In the genomic region with DNA sequence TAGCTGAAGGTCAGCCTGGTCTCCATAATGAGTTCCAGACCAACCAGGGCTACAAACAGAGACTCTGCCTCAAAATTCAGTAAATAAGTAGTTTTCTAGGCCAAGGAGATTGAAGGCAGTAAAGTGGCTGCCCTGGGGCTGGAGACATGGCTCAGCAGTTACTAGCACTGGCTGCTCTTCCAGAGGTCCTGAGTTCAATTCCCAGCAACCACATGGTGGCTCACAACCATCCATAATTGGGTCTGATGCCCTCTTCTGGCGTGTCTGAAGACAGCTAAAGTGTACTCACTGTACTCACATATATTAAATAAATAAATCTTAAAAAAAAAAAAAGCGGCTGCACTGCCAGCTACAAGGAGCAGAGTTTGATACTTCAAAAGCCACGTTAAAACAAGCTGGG, we compare ENCODE assay signal across 21 mouse cellular contexts. TPM values are rescaled to one million over a fixed set of nuclear protein-coding genes. Genes with fewer than 3 reads are reported as not detected.
DNase-seq lines count a peak whose midpoint lies in the region; ATAC-seq and TF ChIP-seq lines count a peak whose summit lies in the region.
"Had no signal": no experiment of that assay in that cellular context is flagged by ENCODE, and none has a peak within 500 bp of the region (broad histone marks: within the 10 kb centered on the region; RNA-seq: fewer than 3 reads in every experiment).

No protein-coding gene starts in this region.

- H3K27ac ChIP-seq in hindbrain, embryonic 10.5 days, result no peak overlapping the region
- no peak overlapping the region for H3K27ac ChIP-seq in hindbrain, embryonic 14.5 days
- no peak overlapping the region for H3K27ac ChIP-seq in midbrain, postnatal 0 days (ENCODE audit: low read depth, low read length)
- H3K27ac ChIP-seq in midbrain, embryonic 16.5 days (ENCODE audit: low read length), result no peak overlapping the region
- H3K27ac ChIP-seq in embryonic fibroblast, embryonic 13.5 days (ENCODE audit: insufficient read depth, low read length), result no peak overlapping the region
- H3K27ac ChIP-seq: embryonic facial prominence, embryonic 13.5 days; forebrain, embryonic 12.5 days; hindbrain, postnatal 0 days had no signal

- no peak overlapping the region for H3K4me2 ChIP-seq in hindbrain, embryonic 14.5 days (replicated peaks)
- no peak overlapping the region for H3K4me2 ChIP-seq in midbrain, postnatal 0 days (ENCODE audit: low read depth, low read length, poor library complexity, severe bottlenecking)
- H3K4me2 ChIP-seq in midbrain, embryonic 16.5 days (ENCODE audit: low read length), result no peak overlapping the region

- TF ChIP-seq CTCF in midbrain, postnatal 0 days (IDR thresholded peaks at IDR 0.05), result 0 out of 2 replicates have a peak, but pooled peaks have one; percentile 5
- TF ChIP-seq CTCF in embryonic fibroblast, embryonic 13.5 days (IDR thresholded peaks at IDR 0.05; ENCODE audit: borderline replicate concordance, insufficient read depth, low read length), result no peak
- TF ChIP-seq CTCF in lung, adult 2 months (IDR thresholded peaks at IDR 0.05; ENCODE audit: insufficient read depth, low read length), result no peak

- ATAC-seq in hindbrain, embryonic 14.5 days (ENCODE audit: low FRiP score), result no peak
- ATAC-seq in midbrain, postnatal 0 days (ENCODE audit: low FRiP score), result no peak
- ATAC-seq in midbrain, embryonic 16.5 days, result no peak
- ATAC-seq: hindbrain, postnatal 0 days had no signal

- H3K4me3 ChIP-seq in hindbrain, embryonic 10.5 days, result 0 out of 2 replicates have a peak overlapping the region, but pooled peaks have one; percentile 98
- H3K4me3 ChIP-seq in hindbrain, embryonic 14.5 days (replicated peaks; ENCODE audit: low read length), result no peak overlapping the region
- no peak overlapping the region for H3K4me3 ChIP-seq in midbrain, postnatal 0 days (ENCODE audit: low read depth, low read length)
- H3K4me3 ChIP-seq in midbrain, embryonic 16.5 days (ENCODE audit: low read depth, low read length), result no peak overlapping the region
- H3K4me3 ChIP-seq in embryonic fibroblast, embryonic 13.5 days (ENCODE audit: insufficient read depth, low read length), result peak overlapping the region; percentile 4; the same call in 1 of the 2 replicates
- H3K4me3 ChIP-seq in lung, adult 2 months (replicated peaks; ENCODE audit: extremely low read depth, low read depth, low read length), result no peak overlapping the region

- TF ChIP-seq POLR2A in embryonic fibroblast, embryonic 13.5 days (IDR thresholded peaks at IDR 0.05; ENCODE audit: low read depth, low read length), result no peak
- no peak for TF ChIP-seq POLR2A in lung, adult 2 months (IDR thresholded peaks at IDR 0.05; ENCODE audit: borderline replicate concordance, extremely low read depth, low read depth, low read length)

- WGBS in hindbrain, embryonic 10.5 days, result 88% methylated on average over 3 of the region's 3 CpGs
- 87% methylated on average over 3 of the region's 3 CpGs for WGBS in hindbrain, embryonic 14.5 days
- 88% methylated on average over 3 of the region's 3 CpGs for WGBS in midbrain, postnatal 0 days
- WGBS in midbrain, embryonic 16.5 days, result 81% methylated on average over 3 of the region's 3 CpGs
- 57% methylated on average over 3 of the region's 3 CpGs for WGBS in lung, adult 2 months

- peaks cover 53% of the 10 kb centered on the region for H3K36me3 ChIP-seq in hindbrain, embryonic 10.5 days
- peaks cover 43% of the 10 kb centered on the region for H3K36me3 ChIP-seq in hindbrain, embryonic 14.5 days (replicated peaks; ENCODE audit: control insufficient read depth, insufficient read depth)
- H3K36me3 ChIP-seq in midbrain, postnatal 0 days (ENCODE audit: insufficient read depth, low read length), result peaks cover 26% of the 10 kb centered on the region
- peaks cover 19% of the 10 kb centered on the region for H3K36me3 ChIP-seq in midbrain, embryonic 16.5 days (ENCODE audit: control insufficient read depth, insufficient read depth, low read length)

- peaks cover 13% of the 10 kb centered on the region for H3K4me1 ChIP-seq in hindbrain, embryonic 10.5 days (replicated peaks)
- H3K4me1 ChIP-seq in hindbrain, embryonic 14.5 days (replicated peaks; ENCODE audit: control insufficient read depth, insufficient read depth, low read length), result peaks cover 11% of the 10 kb centered on the region
- H3K4me1 ChIP-seq in midbrain, postnatal 0 days (ENCODE audit: insufficient read depth, low read length), result no peaks in the 10 kb centered on the region
- peaks cover 9% of the 10 kb centered on the region for H3K4me1 ChIP-seq in midbrain, embryonic 16.5 days (ENCODE audit: control insufficient read depth, insufficient read depth, low read length)
- no peaks in the 10 kb centered on the region; the same call in 1 of the 2 replicates for H3K4me1 ChIP-seq in embryonic fibroblast, embryonic 13.5 days (ENCODE audit: control insufficient read depth, insufficient read depth, low read length)
- H3K4me1 ChIP-seq in lung, adult 2 months (ENCODE audit: control insufficient read depth, insufficient read depth, low read length), result peaks cover 8% of the 10 kb centered on the region

- H3K9ac ChIP-seq in hindbrain, embryonic 14.5 days, result no peak overlapping the region
- H3K9ac ChIP-seq in midbrain, postnatal 0 days (replicated peaks; ENCODE audit: low read length, poor library complexity, severe bottlenecking), result no peak overlapping the region
- no peak overlapping the region for H3K9ac ChIP-seq in midbrain, embryonic 16.5 days (ENCODE audit: low read depth, low read length)
- H3K9ac ChIP-seq: embryonic facial prominence, embryonic 13.5 days; forebrain, embryonic 12.5 days had no signal

- DNase-seq in hindbrain, embryonic 10.5 days (ENCODE audit: low spot score), result no peak
- DNase-seq in hindbrain, embryonic 14.5 days (ENCODE audit: low spot score), result no peak
- no peak for DNase-seq in midbrain, postnatal 0 days (ENCODE audit: low spot score)
- no peak for DNase-seq in lung, adult 2 months
- no peak for DNase-seq in cerebellum, postnatal 14 days
- DNase-seq in cerebellum, adult 11-12 months, result no peak
- DNase-seq: adrenal gland, adult 8-10 months; cerebellum, adult 11 months; gastrocnemius, postnatal 36 days; heart, postnatal 10 days; kidney, adult 2 months; kidney, postnatal 4 days; lung, embryonic 14.5 days; lung, postnatal 4 days; right cerebral cortex, adult 18-20 months; thymus, postnatal 4 days had no signal

- H3K9me3 ChIP-seq in hindbrain, embryonic 10.5 days, result no peaks in the 10 kb centered on the region; the same call in 1 of the 2 replicates
- H3K9me3 ChIP-seq in hindbrain, embryonic 14.5 days (ENCODE audit: control insufficient read depth, low read length), result no peaks in the 10 kb centered on the region
- no peaks in the 10 kb centered on the region for H3K9me3 ChIP-seq in midbrain, postnatal 0 days (ENCODE audit: low read length)
- H3K9me3 ChIP-seq in midbrain, embryonic 16.5 days (replicated peaks; ENCODE audit: control insufficient read depth, low read length, poor library complexity, severe bottlenecking), result no peaks in the 10 kb centered on the region
- H3K9me3 ChIP-seq: embryonic facial prominence, embryonic 13.5 days; forebrain, embryonic 12.5 days had no signal

- no peaks in the 10 kb centered on the region for H3K27me3 ChIP-seq in hindbrain, embryonic 10.5 days (ENCODE audit: insufficient read depth, poor library complexity, severe bottlenecking)
- no peaks in the 10 kb centered on the region for H3K27me3 ChIP-seq in hindbrain, embryonic 14.5 days (ENCODE audit: control insufficient read depth, insufficient read depth, low read length)
- no peaks in the 10 kb centered on the region for H3K27me3 ChIP-seq in midbrain, postnatal 0 days (ENCODE audit: insufficient read depth, low read length)
- H3K27me3 ChIP-seq in midbrain, embryonic 16.5 days (ENCODE audit: control insufficient read depth, insufficient read depth, low read depth, low read length), result no peaks in the 10 kb centered on the region
- H3K27me3 ChIP-seq: embryonic facial prominence, embryonic 13.5 days; forebrain, embryonic 12.5 days had no signal

RNA-seq across cellular contexts. Expression of a gene that starts 3.4 kb away (rescaled TPM):
- polyA plus RNA-seq in hindbrain, embryonic 10.5 days (2016; fragmentation: Nextera tagmentation; extraction: Ambion mirVana), result 239 and 277 TPM in 2 replicates
- 164 and 177 TPM in 2 replicates for polyA plus RNA-seq in hindbrain, embryonic 14.5 days (2014; fragmentation: Nextera tagmentation; extraction: Ambion mirVana)
- 142 and 145 TPM in 2 replicates for total RNA-seq in midbrain, postnatal 0 days (2014; rRNA removed)
- 119 and 120 TPM in 2 replicates for polyA plus RNA-seq in midbrain, postnatal 0 days (2015; fragmentation: Nextera tagmentation; extraction: Ambion mirVana)
- polyA plus RNA-seq in midbrain, embryonic 16.5 days (2015; fragmentation: Nextera tagmentation; extraction: Ambion mirVana), result 163 and 172 TPM in 2 replicates
- polyA plus RNA-seq in embryonic fibroblast, embryonic 13.5 days (2011; ENCODE audit: insufficient read length, low read depth, missing spikeins), result 108 and 123 TPM in 2 replicates
- 23.9 and 42.1 TPM in 2 replicates for polyA plus RNA-seq in lung, adult 2 months (2012; rRNA removed)

RNA-seq across cellular contexts. Expression of a gene that starts 30.5 kb away (rescaled TPM):
- polyA plus RNA-seq in hindbrain, embryonic 10.5 days (2016; fragmentation: Nextera tagmentation; extraction: Ambion mirVana), result 82.2 and 85.5 TPM in 2 replicates
- 63.8 and 68.9 TPM in 2 replicates for polyA plus RNA-seq in hindbrain, embryonic 14.5 days (2014; fragmentation: Nextera tagmentation; extraction: Ambion mirVana)
- total RNA-seq in midbrain, postnatal 0 days (2014; rRNA removed), result 35.0 and 39.7 TPM in 2 replicates
- polyA plus RNA-seq in midbrain, postnatal 0 days (2015; fragmentation: Nextera tagmentation; extraction: Ambion mirVana), result 64.4 and 68.0 TPM in 2 replicates
- polyA plus RNA-seq in midbrain, embryonic 16.5 days (2015; fragmentation: Nextera tagmentation; extraction: Ambion mirVana), result 76.9 and 84.3 TPM in 2 replicates
- 16.8 and 18.6 TPM in 2 replicates for polyA plus RNA-seq in embryonic fibroblast, embryonic 13.5 days (2011; ENCODE audit: insufficient read length, low read depth, missing spikeins)
- polyA plus RNA-seq in lung, adult 2 months (2012; rRNA removed), result 19.1 and 23.7 TPM in 2 replicates

RNA-seq across cellular contexts. Expression of a gene that starts 32.9 kb away (rescaled TPM):
- 4.0 and 4.8 TPM in 2 replicates for polyA plus RNA-seq in hindbrain, embryonic 10.5 days (2016; fragmentation: Nextera tagmentation; extraction: Ambion mirVana)
- 2.5 and 3.2 TPM in 2 replicates for polyA plus RNA-seq in hindbrain, embryonic 14.5 days (2014; fragmentation: Nextera tagmentation; extraction: Ambion mirVana)
- 31.0 and 37.2 TPM in 2 replicates for total RNA-seq in midbrain, postnatal 0 days (2014; rRNA removed)
- polyA plus RNA-seq in midbrain, postnatal 0 days (2015; fragmentation: Nextera tagmentation; extraction: Ambion mirVana), result 2.1 and 2.5 TPM in 2 replicates
- 2.4 and 3.8 TPM in 2 replicates for polyA plus RNA-seq in midbrain, embryonic 16.5 days (2015; fragmentation: Nextera tagmentation; extraction: Ambion mirVana)
- 32.7 and 33.2 TPM in 2 replicates for polyA plus RNA-seq in embryonic fibroblast, embryonic 13.5 days (2011; ENCODE audit: insufficient read length, low read depth, missing spikeins)
- polyA plus RNA-seq in lung, adult 2 months (2012; rRNA removed), result 41.1 and 41.2 TPM in 2 replicates

Comparison
In these comparisons a context has a peak if more than half of its experiments do, and no peak if none do; other contexts are left out.
1. H3K4me3 ChIP-seq: peak in hindbrain, embryonic 10.5 days (single experiment) and embryonic fibroblast, embryonic 13.5 days (single experiment); none in hindbrain, embryonic 14.5 days (single experiment), midbrain, postnatal 0 days (single experiment), midbrain, embryonic 16.5 days (single experiment) and lung, adult 2 months (single experiment).